Mouse (Mus musculus): ENCODE measurements around the gene Noxo1. TPM values are rescaled to one million over a fixed set of nuclear protein-coding genes. Genes with fewer than 3 reads are reported as not detected.
A peak's percentile ranks its signal among the peaks of the same experiment; 100 is the strongest.
"Not testable (repeated sequence)": the region's sequence is repeated elsewhere in the genome, so short reads cannot be mapped to it uniquely, and the experiment has no call there.

Gene Noxo1
- total RNA-seq, 2 experiments from 2014 or later = 4.8 to 5.0 TPM

DNA sequence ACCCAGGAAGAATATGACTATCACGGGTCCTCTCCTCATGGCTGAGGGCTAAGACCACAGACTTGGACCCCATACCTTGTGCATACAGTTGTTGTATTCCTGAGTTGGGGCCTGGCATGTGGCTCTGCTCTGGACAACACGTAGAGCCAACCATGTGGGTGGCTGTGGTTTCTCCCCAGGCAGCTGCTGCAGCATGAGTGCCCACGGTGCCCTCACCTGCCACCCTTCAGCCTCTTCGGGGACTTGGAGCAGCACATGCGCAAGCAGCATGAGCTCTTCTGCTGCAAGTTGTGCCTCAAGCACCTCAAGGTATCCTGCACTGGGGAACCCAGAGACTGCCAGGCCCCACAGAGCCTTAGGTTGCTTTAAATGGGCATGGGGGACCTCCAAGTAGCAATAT lies 19.2 kb upstream of the Noxo1 start:
- no peak for DNase-seq (ENCODE audit: low spot score in 2 of 2)

- no peak for DNase-seq (ENCODE audit: low spot score in 2 of 2)
Measured at GRCm38 (mm10) chr17:24677500-24678080, 18.4 kb upstream of the Noxo1 start.

DNA sequence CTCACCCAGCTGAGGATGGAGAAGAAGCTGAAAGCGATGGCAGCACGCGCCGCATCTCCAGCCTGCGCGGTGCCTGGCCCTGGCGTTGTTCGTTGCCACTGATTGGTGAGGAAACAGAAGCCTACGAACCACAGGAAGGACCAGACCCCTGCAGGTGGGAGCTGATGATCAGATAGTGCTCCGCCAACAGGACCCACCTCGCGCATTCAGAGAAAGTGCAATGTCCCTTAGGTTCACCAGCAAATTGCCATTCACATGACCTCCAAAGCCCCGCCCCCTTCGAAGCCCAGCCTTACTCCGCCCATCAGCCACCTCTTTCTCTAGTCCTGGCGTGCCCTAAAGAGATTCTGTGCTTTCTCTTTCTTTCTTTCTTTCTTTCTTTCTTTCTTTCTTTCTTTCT lies 9.5 kb upstream of the Noxo1 start:
- no peak for DNase-seq (ENCODE audit: low spot score in 2 of 2)

GRCm38 (mm10) chr17:24687146-24687595 lies 8.9 kb upstream of the Noxo1 start:
- DNase-seq (ENCODE audit: low spot score in 2 of 2) = no peak

DNA sequence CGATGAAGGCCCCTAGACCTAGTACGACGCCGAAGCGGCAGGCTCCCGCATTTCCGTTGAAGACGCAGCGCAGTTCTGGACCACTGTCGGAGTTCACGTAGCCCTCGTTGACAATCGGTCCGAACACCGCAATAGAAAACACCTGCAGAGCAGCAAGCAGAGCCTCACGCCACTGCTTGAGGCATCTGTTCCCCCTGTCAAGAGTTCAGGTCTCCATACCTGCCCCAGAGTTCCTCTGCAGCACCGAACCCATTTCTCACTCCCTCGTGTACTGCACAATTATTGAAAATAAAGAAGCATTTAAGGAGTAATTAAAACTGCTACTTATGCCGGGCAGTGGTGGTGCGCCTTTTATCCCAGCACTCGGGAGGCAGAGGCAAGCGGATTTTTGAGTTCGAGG lies 8.4 kb upstream of the Noxo1 start:
- no peak for DNase-seq (ENCODE audit: low spot score in 2 of 2)

GRCm38 (mm10) chr17:24689251-24690081 lies 6.6 kb upstream of the Noxo1 start, which contains the start of gene Syngr3:
TSS of gene Syngr3 (minus strand) at chr17:24689955.
- peak; percentile 30 to 68 for DNase-seq (ENCODE audit: low spot score in 2 of 2)

DNA sequence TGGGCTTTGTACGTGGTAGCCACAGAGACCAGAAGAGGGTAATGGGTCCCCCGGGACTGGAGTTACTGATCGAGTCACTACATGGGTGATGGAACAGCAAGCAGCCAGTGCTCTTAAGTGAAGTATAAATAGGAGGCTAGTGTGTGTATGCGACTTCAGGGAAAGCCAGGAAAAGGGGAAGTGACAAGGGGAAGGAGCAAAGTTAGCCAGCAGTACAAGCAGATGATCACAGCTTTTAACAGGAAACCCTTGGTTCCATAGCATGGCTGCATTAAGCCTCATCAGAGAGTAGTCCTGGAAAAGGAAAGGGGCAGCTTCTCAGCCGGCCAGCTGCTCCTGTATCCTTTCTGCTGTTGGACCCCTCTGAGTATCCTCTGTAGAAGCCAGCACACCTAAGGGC lies 3.6 kb upstream of the Noxo1 start:
- no peak for DNase-seq (ENCODE audit: low spot score in 2 of 2)

- DNase-seq (ENCODE audit: low spot score in 2 of 2) = peak in 1 of 2 experiments; percentile 28
Measured at GRCm38 (mm10) chr17:24695326-24696010, 566 bp upstream of the Noxo1 start.

DNA sequence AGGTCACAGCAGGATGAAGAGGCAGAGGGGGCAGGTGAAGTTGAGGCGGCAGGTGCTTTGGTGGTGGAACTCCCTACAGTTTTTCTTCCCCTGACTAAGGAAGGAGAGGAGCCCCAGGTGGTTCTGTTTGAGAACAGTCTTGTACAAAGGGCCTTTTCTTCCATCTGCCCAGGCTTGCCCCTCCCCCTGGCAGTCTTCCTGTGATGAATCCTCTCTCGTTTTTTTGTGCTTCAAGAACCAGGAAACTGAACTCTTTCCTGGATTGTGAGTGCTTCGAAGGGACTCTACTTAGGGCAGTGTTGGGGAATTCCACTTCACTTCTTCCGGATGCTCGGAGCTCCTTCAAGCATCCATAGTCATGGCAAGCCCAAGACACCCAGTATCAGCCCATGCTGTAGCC lies 2.0 kb downstream of the Noxo1 start:
- DNase-seq (ENCODE audit: low spot score in 2 of 2) = no peak

DNA sequence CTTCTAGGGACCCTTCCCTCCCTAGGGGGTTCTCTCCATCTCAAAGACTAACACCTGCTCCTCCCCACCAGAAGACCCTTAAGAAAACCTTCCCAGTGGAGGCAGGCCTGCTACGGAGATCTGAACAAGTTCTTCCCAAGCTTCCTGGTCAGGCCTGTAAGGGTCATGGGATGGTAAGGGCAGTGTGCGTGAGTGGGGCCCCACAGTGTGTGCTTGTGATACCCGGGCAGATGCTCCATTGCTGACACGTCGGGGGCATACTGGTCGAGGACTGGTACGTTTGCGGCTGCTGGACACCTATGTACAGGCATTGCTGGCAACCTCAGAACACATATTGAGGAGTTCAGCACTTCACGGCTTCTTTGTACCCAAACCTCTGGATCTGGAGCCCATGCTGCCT lies 2.7 kb downstream of the Noxo1 start:
- no peak for DNase-seq (ENCODE audit: low spot score in 2 of 2)

DNA sequence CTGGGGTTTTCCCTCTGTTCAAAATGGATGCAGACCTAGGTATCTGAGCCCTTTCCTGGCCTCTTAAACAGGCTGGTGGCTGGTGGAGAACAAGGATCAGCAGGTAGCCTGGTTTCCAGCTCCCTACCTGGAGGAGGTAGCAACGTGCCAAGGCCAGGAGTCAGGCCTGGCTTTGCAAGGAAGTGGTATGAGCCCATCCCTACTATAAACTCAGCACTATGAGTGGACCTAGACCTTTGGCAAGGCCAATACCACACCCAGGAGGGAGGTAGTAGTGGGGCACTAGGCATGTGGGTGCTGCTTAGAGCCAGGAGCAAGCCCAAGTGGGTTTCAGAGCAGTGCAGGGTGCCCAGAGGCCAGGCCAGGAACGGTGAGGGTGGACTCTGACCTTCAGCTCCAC lies 3.4 kb downstream of the Noxo1 start:
- DNase-seq (ENCODE audit: low spot score in 2 of 2) = no peak

DNA sequence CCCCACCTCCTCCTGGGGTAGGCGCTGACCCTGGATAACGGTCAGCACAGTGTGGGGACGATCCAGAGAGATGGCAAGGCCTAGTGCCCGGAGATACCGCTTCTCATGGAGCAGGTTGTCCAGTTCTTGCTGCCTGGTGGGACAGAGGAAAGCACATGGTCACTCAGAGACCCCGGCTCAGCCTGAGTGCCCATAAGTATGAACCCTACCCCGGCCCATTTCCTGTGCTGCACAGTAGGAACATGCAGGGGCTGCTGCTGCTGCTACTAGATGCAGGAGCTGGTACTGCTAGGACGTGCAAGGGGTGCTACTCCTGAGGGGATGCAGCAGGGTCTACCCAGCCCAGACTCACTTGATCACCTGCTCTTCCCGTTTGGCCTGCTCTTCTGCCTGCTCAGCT lies 5.2 kb downstream of the Noxo1 start:
- no peak for DNase-seq (ENCODE audit: low spot score in 2 of 2)

DNA sequence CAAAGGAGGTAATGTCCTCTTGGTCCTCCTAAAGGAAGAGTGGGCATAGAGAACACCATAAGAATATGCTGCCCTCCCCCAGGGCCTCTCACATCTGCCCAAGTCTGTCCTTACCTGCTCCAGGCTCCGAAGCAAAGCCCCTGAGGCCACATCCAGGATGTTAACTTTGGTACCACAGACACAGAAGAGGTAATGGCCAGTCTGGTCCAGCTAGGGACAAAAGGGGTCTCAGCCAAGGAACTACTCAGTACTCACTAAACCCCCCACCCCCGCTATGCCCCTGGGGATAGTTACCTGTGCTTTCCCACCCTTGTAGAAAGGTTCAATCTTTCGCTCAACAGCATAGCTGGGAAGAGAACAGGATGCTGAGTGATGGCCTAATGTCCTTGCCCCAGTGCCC lies 9.8 kb downstream of the Noxo1 start:
- no peak for DNase-seq (ENCODE audit: low spot score in 2 of 2)

- peak; percentile 96 for DNase-seq (ENCODE audit: low spot score in 2 of 2)
Measured at GRCm38 (mm10) chr17:24706982-24707800, 11.2 kb downstream of the Noxo1 start, which contains the start of gene Tbl3. TSS of gene Tbl3 (minus strand) at chr17:24707660.

GRCm38 (mm10) chr17:24707801-24708425 lies 11.9 kb downstream of the Noxo1 start:
- no peak for DNase-seq (ENCODE audit: low spot score in 2 of 2)

GRCm38 (mm10) chr17:24708646-24709045 lies 12.6 kb downstream of the Noxo1 start:
- no peak for DNase-seq (ENCODE audit: low spot score in 2 of 2)

DNA sequence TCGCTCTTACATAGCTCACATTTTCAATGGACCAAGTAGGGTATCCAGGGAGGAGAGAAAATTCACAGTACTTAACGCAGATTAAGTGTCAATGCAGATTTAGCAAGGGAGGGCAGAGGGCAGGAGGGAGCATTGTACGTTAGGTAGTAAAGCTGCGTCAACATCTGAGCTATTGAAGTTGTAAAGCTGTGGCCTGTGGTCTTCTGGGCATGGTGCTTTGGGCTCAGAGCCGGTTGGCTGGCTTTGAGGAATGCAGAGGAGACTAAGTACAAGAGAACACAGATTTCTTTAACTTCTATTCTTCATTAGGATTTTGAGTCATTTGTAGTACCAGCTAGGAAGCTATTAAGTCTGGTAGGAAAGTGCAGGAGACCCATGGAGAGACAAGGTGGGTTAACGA lies 19.5 kb downstream of the Noxo1 start:
- no peak for DNase-seq (ENCODE audit: low spot score in 2 of 2)

DNA sequence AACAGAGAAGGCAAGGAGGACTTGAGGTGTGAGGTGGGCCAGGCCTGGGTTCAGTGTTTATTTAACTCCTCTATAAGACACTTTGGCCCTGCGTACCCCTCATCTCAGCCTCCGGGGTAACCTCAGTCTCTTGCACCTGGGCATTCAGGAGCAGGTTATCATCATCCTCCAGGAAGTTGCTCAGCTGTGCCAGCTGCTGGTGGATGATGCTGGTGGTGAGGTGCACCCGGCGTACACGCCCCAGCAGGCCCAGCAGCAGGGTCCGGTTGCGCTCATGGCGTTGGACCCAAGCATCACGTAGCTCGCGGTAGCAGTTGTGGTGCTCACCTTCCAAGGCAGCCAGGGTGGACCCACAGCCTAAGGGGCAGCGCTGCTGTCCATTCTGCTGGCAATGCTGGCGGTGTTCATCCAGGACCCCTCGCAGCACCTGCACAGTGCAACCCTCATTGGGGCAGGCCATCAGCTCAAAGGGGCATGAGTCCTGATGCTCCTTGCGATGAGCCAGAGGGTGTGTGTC lies 20.2 kb downstream of the Noxo1 start:
- no peak for DNase-seq (ENCODE audit: low spot score in 2 of 2)

DNA sequence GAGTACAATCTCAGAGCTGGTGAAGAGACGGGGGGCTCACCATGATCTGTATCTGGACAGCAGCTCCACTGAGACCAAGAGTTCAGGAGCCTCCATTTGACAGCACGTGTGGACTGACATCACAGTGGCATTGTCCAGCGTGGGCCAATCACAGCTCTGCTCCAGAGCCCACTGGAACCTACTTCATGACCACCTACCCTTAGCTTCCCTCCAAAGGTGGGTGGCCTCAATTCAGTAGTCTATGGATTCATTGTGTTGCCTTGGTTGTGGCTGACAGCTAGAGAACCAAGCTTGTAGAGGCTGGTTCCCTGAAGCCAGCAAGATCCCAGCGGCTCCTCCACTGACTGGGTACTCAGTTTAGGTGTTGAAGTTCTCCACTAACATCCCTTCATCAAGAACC lies 21.9 kb downstream of the Noxo1 start, which contains the start of the genes Rnf151 and Rps2:
Gene Rnf151, minus strand, starts transcription at position 121 of the 400 bp plus-strand sequence.
Gene Rps2, plus strand, starts transcription at position 174 of the 400 bp plus-strand sequence.
- no peak for DNase-seq (ENCODE audit: low spot score in 2 of 2)

DNA sequence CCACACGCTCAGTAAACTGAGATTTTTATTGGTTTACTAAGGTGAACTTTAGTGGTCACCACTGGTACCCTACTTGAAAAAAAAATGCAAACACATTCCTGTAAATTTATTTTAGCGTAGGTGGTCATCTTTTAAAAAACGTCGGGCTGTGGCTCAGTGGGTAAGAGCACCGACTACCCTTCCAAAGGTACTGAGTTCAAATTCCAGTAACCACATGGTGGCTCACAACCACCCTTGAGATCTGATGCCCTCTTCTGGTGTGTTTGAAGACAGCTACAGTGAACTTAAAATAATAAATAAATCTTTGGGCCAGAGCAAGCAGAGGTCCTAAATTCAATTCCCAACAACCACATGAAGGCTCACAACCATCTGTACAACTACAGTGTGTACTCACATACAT lies 22.9 kb downstream of the Noxo1 start:
- DNase-seq (ENCODE audit: low spot score in 2 of 2) = not testable (repeated sequence)

All from layer of hippocampus, postnatal 10 days (tissue).